ENCODE assay signal across 8 mouse cellular contexts in genomic region chr17:26917560-26917959, GRCm38 (mm10). TPM values are rescaled to one million over a fixed set of nuclear protein-coding genes. Genes with fewer than 3 reads are reported as not detected.
DNase-seq lines count a peak whose midpoint lies in the region; ATAC-seq and TF ChIP-seq lines count a peak whose summit lies in the region.
"Not testable (repeated sequence)": the region's sequence is repeated elsewhere in the genome, so short reads cannot be mapped to it uniquely, and the experiment has no call there.

No protein-coding gene starts in this region.

- H3K27ac ChIP-seq in bone marrow macrophage, adult 2 months (ENCODE audit: insufficient read depth, low read depth, low read length), result 0 out of 2 replicates have a peak overlapping the region, but pooled peaks have one; percentile 41
- H3K27ac ChIP-seq in heart, embryonic 10.5 days, result peak overlapping the region; percentile 91
- H3K27ac ChIP-seq in hindbrain, embryonic 16.5 days (ENCODE audit: low read depth, low read length); thymus, adult 2 months (ENCODE audit: control insufficient read depth, insufficient read depth, low read length): not testable (repeated sequence)
- peak overlapping the region; percentile 65; the same call in 1 of the 2 replicates for H3K27ac ChIP-seq in limb, embryonic 11.5 days (replicated peaks; ENCODE audit: low read depth, low read length)
- H3K27ac ChIP-seq in lung, embryonic 14.5 days (ENCODE audit: low read depth), result peak overlapping the region; percentile 58; the same call in 1 of the 2 replicates

- not testable (repeated sequence) for H3K9me3 ChIP-seq in heart, embryonic 10.5 days; hindbrain, embryonic 16.5 days (ENCODE audit: control insufficient read depth, low read length); limb, embryonic 11.5 days (ENCODE audit: control insufficient read depth, low read length); lung, embryonic 14.5 days (ENCODE audit: low read depth, low read length)

- not testable (repeated sequence) for TF ChIP-seq CTCF in bone marrow macrophage, adult 2 months (IDR thresholded peaks at IDR 0.05; ENCODE audit: low read depth, low read length); lung, embryonic 14.5 days (IDR thresholded peaks at IDR 0.05; ENCODE audit: low read depth); thymus, adult 2 months (IDR thresholded peaks at IDR 0.05; ENCODE audit: borderline replicate concordance, control insufficient read depth, extremely low read depth, insufficient read depth, low read length, poor library complexity)

- H3K27me3 ChIP-seq in heart, embryonic 10.5 days (ENCODE audit: insufficient read depth, poor library complexity, severe bottlenecking); hindbrain, embryonic 16.5 days (replicated peaks; ENCODE audit: control insufficient read depth, insufficient read depth, low read length); limb, embryonic 11.5 days (ENCODE audit: control insufficient read depth, insufficient read depth, low read length); lung, embryonic 14.5 days (ENCODE audit: insufficient read depth, low read length); myocyte (ENCODE audit: control insufficient read depth, insufficient read depth, insufficient read length); thymus, adult 2 months (ENCODE audit: control insufficient read depth, insufficient read depth, low read length): not testable (repeated sequence)

- DNase-seq in heart, embryonic 10.5 days (ENCODE audit: low spot score); limb, embryonic 11.5 days (ENCODE audit: low spot score); lung, embryonic 14.5 days; thymus, adult 2 months: not testable (repeated sequence)

- H3K4me1 ChIP-seq in bone marrow macrophage, adult 2 months (ENCODE audit: control insufficient read depth, insufficient read depth, low read length); heart, embryonic 10.5 days; hindbrain, embryonic 16.5 days (ENCODE audit: control insufficient read depth, insufficient read depth, low read depth, low read length); limb, embryonic 11.5 days (ENCODE audit: control insufficient read depth, insufficient read depth, low read length); lung, embryonic 14.5 days (ENCODE audit: insufficient read depth); thymus, adult 2 months (replicated peaks; ENCODE audit: control insufficient read depth, insufficient read depth, low read length): not testable (repeated sequence)

- H3K79me2 ChIP-seq in myocyte (ENCODE audit: control insufficient read depth, insufficient read depth), result peaks cover 30% of the 10 kb centered on the region

- peak; percentile 12 for ATAC-seq in erythroblast, adult 5-6 weeks (replicated peaks; ENCODE audit: low FRiP score, poor library complexity, severe bottlenecking)
- not testable (repeated sequence) for ATAC-seq in hindbrain, embryonic 16.5 days; limb, embryonic 11.5 days (ENCODE audit: insufficient number of reproducible peaks, low FRiP score, low TSS enrichment, low read depth); lung, embryonic 14.5 days (ENCODE audit: insufficient read depth)

- not testable (repeated sequence) for TF ChIP-seq POLR2A in bone marrow macrophage, adult 2 months (IDR thresholded peaks at IDR 0.05; ENCODE audit: borderline replicate concordance, low read depth, low read length); myocyte (IDR thresholded peaks at IDR 0.05; ENCODE audit: insufficient read length, low read depth); thymus, adult 2 months (IDR thresholded peaks at IDR 0.05; ENCODE audit: control insufficient read depth, extremely low read depth, insufficient read depth, low read length, poor library complexity)

- H3K36me3 ChIP-seq in heart, embryonic 10.5 days, result peaks cover 14% of the 10 kb centered on the region
- H3K36me3 ChIP-seq in hindbrain, embryonic 16.5 days (ENCODE audit: control insufficient read depth, insufficient read depth, low read length); limb, embryonic 11.5 days (ENCODE audit: control insufficient read depth, insufficient read depth, low read length); myocyte (ENCODE audit: control insufficient read depth, insufficient read depth); thymus, adult 2 months (ENCODE audit: control insufficient read depth, insufficient read depth, low read length): not testable (repeated sequence)
- peaks cover 17% of the 10 kb centered on the region for H3K36me3 ChIP-seq in lung, embryonic 14.5 days (ENCODE audit: insufficient read depth)

- H3K4me3 ChIP-seq in bone marrow macrophage, adult 2 months (ENCODE audit: insufficient read depth, low read length), result peak overlapping the region; percentile 82
- peak overlapping the region; percentile 81 for H3K4me3 ChIP-seq in heart, embryonic 10.5 days
- H3K4me3 ChIP-seq in hindbrain, embryonic 16.5 days (ENCODE audit: low read length), result peak overlapping the region; percentile 68
- peak overlapping the region; percentile 65 for H3K4me3 ChIP-seq in limb, embryonic 11.5 days (ENCODE audit: low read depth, low read length)
- peak overlapping the region; percentile 65 for H3K4me3 ChIP-seq in lung, embryonic 14.5 days (ENCODE audit: low read depth, low read length)
- H3K4me3 ChIP-seq in myocyte, result peak overlapping the region; percentile 52
- peak overlapping the region; percentile 66 for H3K4me3 ChIP-seq in thymus, adult 2 months (ENCODE audit: control insufficient read depth, insufficient read depth, low read length)

- WGBS in heart, embryonic 10.5 days, result under 1% methylated on average over 12 of the region's 12 CpGs
- WGBS in hindbrain, embryonic 16.5 days, result 3% methylated on average over 12 of the region's 12 CpGs
- 2% methylated on average over 12 of the region's 12 CpGs for WGBS in limb, embryonic 11.5 days
- 2% methylated on average over 12 of the region's 12 CpGs for WGBS in lung, embryonic 14.5 days
- WGBS in thymus, adult 2 months, result 5% methylated on average over 12 of the region's 12 CpGs

- H3K9ac ChIP-seq in hindbrain, embryonic 16.5 days (ENCODE audit: low read depth, low read length), result peak overlapping the region; percentile 65
- peak overlapping the region; percentile 62 for H3K9ac ChIP-seq in limb, embryonic 11.5 days (ENCODE audit: low read length)
- peak overlapping the region; percentile 70 for H3K9ac ChIP-seq in lung, embryonic 14.5 days

- peak overlapping the region; percentile 75 for H3K4me2 ChIP-seq in hindbrain, embryonic 16.5 days (ENCODE audit: low read length)
- H3K4me2 ChIP-seq in limb, embryonic 11.5 days (ENCODE audit: low read depth, severe bottlenecking), result peak overlapping the region; percentile 56
- peak overlapping the region; percentile 64 for H3K4me2 ChIP-seq in lung, embryonic 14.5 days
- peak overlapping the region; percentile 77 for H3K4me2 ChIP-seq in myocyte (ENCODE audit: low read depth)

- peak overlapping the region; percentile 28 for H3ac ChIP-seq in myocyte (ENCODE audit: control insufficient read depth, insufficient read length)

RNA-seq across cellular contexts. Expression of gene Kifc5b, which starts 0.7 kb away (rescaled TPM):
- 8.3 and 11.0 TPM in 2 replicates for polyA plus RNA-seq in bone marrow macrophage, adult 2 months (2012; ENCODE audit: insufficient read depth, insufficient read length, missing spikeins)
- 3.3 and 5.6 TPM in 2 replicates for total RNA-seq in erythroblast, adult 5-6 weeks (2015; ENCODE audit: low replicate concordance)
- 18.9 and 30.1 TPM in 2 replicates for total RNA-seq in erythroblast, adult 5-6 weeks (2017; ENCODE audit: low replicate concordance)
- 6.7 and 8.3 TPM in 2 replicates for polyA plus RNA-seq in heart, embryonic 10.5 days (2016; fragmentation: Nextera tagmentation; extraction: Ambion mirVana)
- 2.6 and 3.6 TPM in 2 replicates for polyA plus RNA-seq in hindbrain, embryonic 16.5 days (2015; fragmentation: Nextera tagmentation; extraction: Ambion mirVana)
- polyA plus RNA-seq in limb, embryonic 11.5 days (2014; fragmentation: Nextera tagmentation; extraction: Ambion mirVana), result 7.3 and 9.8 TPM in 2 replicates
- polyA plus RNA-seq in lung, embryonic 14.5 days (2014; fragmentation: Nextera tagmentation; extraction: Ambion mirVana), result 6.3 and 9.6 TPM in 2 replicates
- 15.4 TPM for polyA plus RNA-seq in myocyte (2012; fragmentation: generic; extraction: Trizol)
- 26.0 and 30.1 TPM in 2 replicates for polyA plus RNA-seq in thymus, adult 2 months (2012; rRNA removed)

RNA-seq across cellular contexts. Expression of gene Phf1, which starts 15.3 kb away (rescaled TPM):
- 32.1 and 34.3 TPM in 2 replicates for polyA plus RNA-seq in bone marrow macrophage, adult 2 months (2012; ENCODE audit: insufficient read depth, insufficient read length, missing spikeins)
- total RNA-seq in erythroblast, adult 5-6 weeks (2015; ENCODE audit: low replicate concordance), result 4.0 TPM in 2 replicates
- 2.5 and 4.1 TPM in 2 replicates for total RNA-seq in erythroblast, adult 5-6 weeks (2017; ENCODE audit: low replicate concordance)
- polyA plus RNA-seq in heart, embryonic 10.5 days (2016; fragmentation: Nextera tagmentation; extraction: Ambion mirVana), result 6.0 and 7.3 TPM in 2 replicates
- 30.3 and 31.7 TPM in 2 replicates for polyA plus RNA-seq in hindbrain, embryonic 16.5 days (2015; fragmentation: Nextera tagmentation; extraction: Ambion mirVana)
- 4.7 and 5.0 TPM in 2 replicates for polyA plus RNA-seq in limb, embryonic 11.5 days (2014; fragmentation: Nextera tagmentation; extraction: Ambion mirVana)
- polyA plus RNA-seq in lung, embryonic 14.5 days (2014; fragmentation: Nextera tagmentation; extraction: Ambion mirVana), result 5.1 and 7.5 TPM in 2 replicates
- 9.6 TPM for polyA plus RNA-seq in myocyte (2012; fragmentation: generic; extraction: Trizol)
- 125 and 132 TPM in 2 replicates for polyA plus RNA-seq in thymus, adult 2 months (2012; rRNA removed)

RNA-seq across cellular contexts. Expression of gene Cuta, which starts 21.8 kb away (rescaled TPM):
- polyA plus RNA-seq in bone marrow macrophage, adult 2 months (2012; ENCODE audit: insufficient read depth, insufficient read length, missing spikeins), result 120 and 134 TPM in 2 replicates
- 33.6 and 59.6 TPM in 2 replicates for total RNA-seq in erythroblast, adult 5-6 weeks (2015; ENCODE audit: low replicate concordance)
- total RNA-seq in erythroblast, adult 5-6 weeks (2017; ENCODE audit: low replicate concordance), result 10.2 and 14.4 TPM in 2 replicates
- 155 and 167 TPM in 2 replicates for polyA plus RNA-seq in heart, embryonic 10.5 days (2016; fragmentation: Nextera tagmentation; extraction: Ambion mirVana)
- polyA plus RNA-seq in hindbrain, embryonic 16.5 days (2015; fragmentation: Nextera tagmentation; extraction: Ambion mirVana), result 140 and 150 TPM in 2 replicates
- polyA plus RNA-seq in limb, embryonic 11.5 days (2014; fragmentation: Nextera tagmentation; extraction: Ambion mirVana), result 164 and 170 TPM in 2 replicates
- 163 TPM in 2 replicates for polyA plus RNA-seq in lung, embryonic 14.5 days (2014; fragmentation: Nextera tagmentation; extraction: Ambion mirVana)
- 169 TPM for polyA plus RNA-seq in myocyte (2012; fragmentation: generic; extraction: Trizol)
- 235 and 251 TPM in 2 replicates for polyA plus RNA-seq in thymus, adult 2 months (2012; rRNA removed)

RNA-seq across cellular contexts. Expression of gene Syngap1, which starts 23.5 kb away (rescaled TPM):
- polyA plus RNA-seq in bone marrow macrophage, adult 2 months (2012; ENCODE audit: insufficient read depth, insufficient read length, missing spikeins), result 2.4 and 3.5 TPM in 2 replicates
- total RNA-seq in erythroblast, adult 5-6 weeks (2015; ENCODE audit: low replicate concordance), result 0.42 and 2.5 TPM in 2 replicates
- 0.60 and 5.3 TPM in 2 replicates for total RNA-seq in erythroblast, adult 5-6 weeks (2017; ENCODE audit: low replicate concordance)
- 0.86 and 1.6 TPM in 2 replicates for polyA plus RNA-seq in heart, embryonic 10.5 days (2016; fragmentation: Nextera tagmentation; extraction: Ambion mirVana)
- polyA plus RNA-seq in hindbrain, embryonic 16.5 days (2015; fragmentation: Nextera tagmentation; extraction: Ambion mirVana), result 2.5 and 4.9 TPM in 2 replicates
- 3.1 and 3.5 TPM in 2 replicates for polyA plus RNA-seq in limb, embryonic 11.5 days (2014; fragmentation: Nextera tagmentation; extraction: Ambion mirVana)
- polyA plus RNA-seq in lung, embryonic 14.5 days (2014; fragmentation: Nextera tagmentation; extraction: Ambion mirVana), result 1.8 and 2.0 TPM in 2 replicates
- 5.2 TPM for polyA plus RNA-seq in myocyte (2012; fragmentation: generic; extraction: Trizol)
- polyA plus RNA-seq in thymus, adult 2 months (2012; rRNA removed), result 7.6 and 7.7 TPM in 2 replicates

RNA-seq across cellular contexts. Expression of gene Zbtb9, which starts 55.4 kb away (rescaled TPM):
- 10.4 TPM in 2 replicates for polyA plus RNA-seq in bone marrow macrophage, adult 2 months (2012; ENCODE audit: insufficient read depth, insufficient read length, missing spikeins)
- total RNA-seq in erythroblast, adult 5-6 weeks (2015; ENCODE audit: low replicate concordance), result 1.3 TPM in 1 of 2 replicates, not detected in the other
- 5.3 and 6.0 TPM in 2 replicates for total RNA-seq in erythroblast, adult 5-6 weeks (2017; ENCODE audit: low replicate concordance)
- polyA plus RNA-seq in heart, embryonic 10.5 days (2016; fragmentation: Nextera tagmentation; extraction: Ambion mirVana), result 12.5 and 14.6 TPM in 2 replicates
- polyA plus RNA-seq in hindbrain, embryonic 16.5 days (2015; fragmentation: Nextera tagmentation; extraction: Ambion mirVana), result 13.0 and 15.6 TPM in 2 replicates
- polyA plus RNA-seq in limb, embryonic 11.5 days (2014; fragmentation: Nextera tagmentation; extraction: Ambion mirVana), result 11.5 and 14.0 TPM in 2 replicates
- polyA plus RNA-seq in lung, embryonic 14.5 days (2014; fragmentation: Nextera tagmentation; extraction: Ambion mirVana), result 13.3 TPM in 2 replicates
- 8.8 TPM for polyA plus RNA-seq in myocyte (2012; fragmentation: generic; extraction: Trizol)
- polyA plus RNA-seq in thymus, adult 2 months (2012; rRNA removed), result 54.6 and 60.7 TPM in 2 replicates
